Mouse (Mus musculus): ENCODE measurements at regions not wholly inside any gene's neighbourhood (a gene's known extent, or its start where the extent isn't known, plus 50 kb on each side); places are given as distances from the start of the nearest gene placed in this dataset.

DNA sequence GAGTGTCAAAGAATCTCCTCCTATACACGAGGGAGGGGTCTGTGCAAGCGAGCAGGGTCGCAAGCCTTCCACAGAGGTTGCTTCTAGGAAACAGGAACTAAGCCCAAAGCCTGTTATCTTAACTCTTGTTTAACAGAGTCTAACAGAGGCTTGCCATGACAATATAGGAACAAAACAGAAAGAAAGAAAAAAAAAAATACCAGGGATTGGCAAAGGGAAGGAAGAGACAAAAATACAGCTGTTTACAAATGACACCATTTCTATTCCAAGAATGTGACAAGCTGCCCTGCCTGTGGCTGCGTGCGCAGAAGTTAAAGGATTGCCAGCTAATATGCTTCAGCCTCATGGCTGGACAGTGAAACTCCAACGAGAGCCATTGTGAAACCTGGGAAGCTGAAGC, 173.8 kb upstream of the Ubr2 start:
- intact Hi-C loops (cut with DNase I), result no loop called here
- no peak for DNase-seq (ENCODE audit: extremely low spot score in 1 of 2, low spot score in 2 of 2)
- Histone ChIP-seq H3K27ac (no peak overlapping the region), H3K4me3 (no peak overlapping the region)
- no peak for TF ChIP-seq CTCF (IDR thresholded peaks at IDR 0.05)

DNA sequence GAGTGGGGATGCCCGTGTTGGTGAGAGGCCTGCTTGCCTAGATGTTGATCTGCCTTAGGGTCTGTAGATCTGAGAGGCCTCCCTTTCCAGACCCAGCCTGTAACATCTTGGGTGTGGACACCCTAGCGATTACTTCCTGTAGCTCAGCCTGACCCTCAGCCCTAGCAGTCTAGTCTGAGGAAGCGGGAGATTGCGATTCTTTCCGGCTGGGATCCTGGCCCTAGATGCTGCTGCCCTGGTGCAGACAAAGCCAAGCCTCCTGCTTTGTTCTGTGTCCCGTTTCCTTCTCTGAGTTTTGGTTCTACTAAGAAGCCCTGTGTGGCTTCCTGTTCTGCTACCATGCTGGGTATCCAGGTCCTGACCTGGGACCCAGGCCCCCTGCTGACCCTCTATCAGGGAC, 171.8 kb upstream of the Ubr2 start:
- Histone ChIP-seq H3K27ac (no peak overlapping the region; the same call in 1 of the 2 replicates), H3K4me3 (no peak overlapping the region)
- no peak for TF ChIP-seq CTCF (IDR thresholded peaks at IDR 0.05)
- DNase-seq (ENCODE audit: extremely low spot score in 1 of 2, low spot score in 2 of 2), result peak in 1 of 2 experiments; percentile 9
- intact Hi-C loops (cut with DNase I), result no loop called here

DNA sequence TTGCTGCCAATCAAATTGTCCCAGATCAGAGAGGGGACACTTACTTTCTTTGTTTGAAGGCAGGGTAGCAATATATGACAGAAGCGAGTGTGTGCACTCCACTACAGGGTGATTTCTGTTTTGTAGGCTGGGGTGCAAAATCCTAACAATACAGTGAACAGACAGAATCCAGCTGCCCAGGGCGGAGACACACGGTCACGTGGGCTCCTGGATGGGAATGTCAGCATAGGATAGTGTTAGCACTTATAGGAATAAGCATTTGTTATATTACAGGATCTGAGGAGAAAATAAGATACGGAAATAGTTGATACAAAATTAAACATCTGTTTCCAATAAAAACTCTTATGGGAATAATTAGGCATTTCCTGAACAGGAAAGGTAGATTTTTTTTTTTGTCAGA, 169.1 kb upstream of the Ubr2 start:
- H3K4me3 ChIP-seq, result no peak overlapping the region
- intact Hi-C loops (cut with DNase I), result loop anchor here (2.0 to 5.0 kb wide), 2 partner anchors 19 to 37 kb away; no protein-coding TSS in a partner anchor
- TF ChIP-seq CTCF (IDR thresholded peaks at IDR 0.05), result no peak
- H3K27ac ChIP-seq, result no peak overlapping the region
- no peak for DNase-seq (ENCODE audit: extremely low spot score in 1 of 2, low spot score in 2 of 2)

DNA sequence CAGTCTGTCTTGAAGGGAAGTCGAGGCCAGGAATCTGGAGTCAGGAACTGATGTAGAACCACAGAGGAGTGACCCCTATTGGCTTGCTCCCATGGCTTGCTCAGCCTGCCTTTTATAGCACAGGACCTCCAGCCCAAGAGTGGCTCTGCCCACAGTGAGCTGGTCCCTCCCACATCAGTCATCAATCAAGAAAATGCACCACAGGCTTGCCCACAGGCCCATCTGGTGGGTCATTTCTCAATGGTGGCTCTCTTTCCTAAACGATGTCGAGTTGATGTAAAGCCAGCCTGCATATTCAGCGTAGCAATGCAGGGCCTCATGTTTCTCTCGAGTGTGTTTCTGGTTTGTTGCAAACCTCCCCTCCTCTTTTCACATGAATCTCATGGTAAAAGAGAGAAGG, 168.3 kb upstream of the Ubr2 start:
- TF ChIP-seq CTCF (IDR thresholded peaks at IDR 0.05), result no peak
- no peak overlapping the region; the same call in 1 of the 2 replicates for H3K27ac ChIP-seq
- intact Hi-C loops (cut with DNase I), result loop anchor here (2.0 to 5.0 kb wide), 2 partner anchors 20 to 36 kb away; no protein-coding TSS in a partner anchor
- DNase-seq (ENCODE audit: extremely low spot score in 1 of 2, low spot score in 2 of 2), result no peak
- H3K4me3 ChIP-seq, result no peak overlapping the region

DNA sequence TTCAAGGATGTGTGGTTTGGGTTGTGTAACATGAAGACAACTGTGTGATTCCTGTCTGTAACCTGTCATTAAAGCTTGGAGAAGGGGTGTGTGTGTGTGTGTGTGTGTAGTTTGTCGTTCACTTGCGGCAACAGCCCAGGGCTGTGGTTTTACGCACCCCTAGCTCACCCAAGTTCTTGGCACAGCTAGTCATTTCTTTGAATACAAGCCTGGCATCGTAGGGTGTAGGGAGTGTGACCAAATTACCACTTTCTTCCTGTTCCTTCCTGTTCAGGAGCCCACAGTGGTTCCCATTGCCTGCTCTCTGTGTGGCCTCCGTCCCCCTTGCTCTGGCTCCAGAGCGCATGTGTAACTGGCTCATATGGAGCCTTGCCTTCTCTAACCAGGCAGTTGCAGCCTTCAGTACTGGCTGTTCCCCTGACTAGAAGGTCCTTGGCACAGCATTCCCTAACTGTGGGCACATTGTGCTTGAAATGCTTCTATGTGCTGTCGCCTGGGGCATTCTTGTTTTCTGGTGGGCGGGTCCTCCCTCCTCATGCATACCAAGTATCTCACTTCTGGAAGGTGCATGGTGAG, 167.4 kb upstream of the Ubr2 start:
- TF ChIP-seq CTCF (IDR thresholded peaks at IDR 0.05), result no peak
- H3K27ac ChIP-seq, result peak overlapping the region; percentile 11
- H3K4me3 ChIP-seq, result no peak overlapping the region
- intact Hi-C loops (cut with DNase I), result loop anchor here (2.0 to 5.0 kb wide), 2 partner anchors 21 to 35 kb away; no protein-coding TSS in a partner anchor
- DNase-seq (ENCODE audit: extremely low spot score in 1 of 2, low spot score in 2 of 2), result no peak

DNA sequence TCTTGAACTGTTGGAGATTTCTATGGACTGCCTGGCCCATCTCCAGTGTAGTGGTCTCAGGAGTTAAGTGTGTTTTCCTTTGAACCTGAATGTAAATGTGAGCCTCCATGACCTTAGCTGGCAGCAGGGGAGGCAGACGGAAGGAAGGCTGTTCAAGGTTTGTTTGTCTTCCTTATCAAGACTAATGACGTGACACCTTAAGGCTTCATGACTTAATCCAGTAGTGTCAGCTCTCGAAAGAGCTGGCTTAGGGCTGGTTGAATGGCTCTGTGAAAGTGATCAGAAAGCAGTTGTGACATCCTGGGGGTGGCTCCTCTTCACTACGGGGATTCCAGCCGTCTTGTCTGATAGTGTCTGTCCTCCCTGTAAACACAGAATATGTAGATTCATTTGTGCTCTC, 166.0 kb upstream of the Ubr2 start:
- DNase-seq (ENCODE audit: extremely low spot score in 1 of 2, low spot score in 2 of 2), result no peak
- no peak overlapping the region for H3K4me3 ChIP-seq
- intact Hi-C loops (cut with DNase I), result loop anchor here (5.0 kb wide), 1 partner anchor 34 kb away; no protein-coding TSS in a partner anchor
- no peak overlapping the region for H3K27ac ChIP-seq
- TF ChIP-seq CTCF (IDR thresholded peaks at IDR 0.05), result no peak

DNA sequence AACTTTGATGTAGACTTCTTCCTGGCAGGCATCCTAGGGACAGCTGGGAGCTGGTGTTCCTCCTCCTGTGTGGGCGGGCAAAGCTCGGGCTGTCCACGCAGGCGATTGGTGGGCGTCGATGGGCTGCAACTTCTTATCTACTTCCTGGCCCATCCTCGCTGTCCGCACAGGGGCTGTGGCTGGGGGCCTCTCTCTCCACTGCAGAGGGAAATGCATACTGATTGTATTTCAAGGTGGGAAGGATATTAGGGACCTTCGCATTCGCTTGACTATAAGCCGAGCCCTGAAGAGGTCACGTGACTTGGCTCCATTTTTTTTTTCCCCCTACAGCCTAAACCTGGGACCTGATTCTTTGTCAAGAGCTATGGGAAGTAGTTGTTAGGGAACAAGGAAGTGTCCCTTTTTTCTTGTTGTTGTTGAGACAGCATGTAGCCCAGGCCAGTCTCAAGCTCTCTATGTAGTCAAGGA, 164.4 kb upstream of the Ubr2 start:
- Histone ChIP-seq H3K27ac (peak overlapping the region; percentile 32; the same call in 1 of the 2 replicates), H3K4me3 (peak overlapping the region; percentile 24)
- DNase-seq (ENCODE audit: extremely low spot score in 1 of 2, low spot score in 2 of 2), result peak; percentile 60 to 71
- intact Hi-C loops (cut with DNase I), result loop anchor here (5.0 kb wide), 1 partner anchor 32 kb away; no protein-coding TSS in a partner anchor
- TF ChIP-seq CTCF (IDR thresholded peaks at IDR 0.05), result no peak

DNA sequence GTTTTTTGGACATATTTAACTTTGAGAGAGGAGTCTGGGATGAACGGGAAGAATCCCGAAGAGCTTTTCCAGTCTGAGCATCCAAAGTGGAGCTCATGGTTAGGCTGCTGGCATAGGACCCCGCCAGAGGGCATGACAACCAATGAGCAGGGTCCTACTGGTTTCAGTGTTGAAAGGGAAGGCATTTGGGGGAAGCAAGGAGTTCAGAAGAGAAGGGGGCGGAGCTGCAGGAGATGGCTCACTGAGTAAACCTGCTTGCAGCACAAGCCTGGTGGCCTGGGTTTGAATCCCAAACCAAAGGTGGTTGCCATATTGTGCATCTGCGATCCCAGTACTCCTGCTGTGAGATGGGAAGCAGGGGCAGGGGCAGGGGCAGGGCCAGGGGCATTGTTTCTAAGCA, 161.4 kb upstream of the Ubr2 start:
- no peak for TF ChIP-seq CTCF (IDR thresholded peaks at IDR 0.05)
- no peak for DNase-seq (ENCODE audit: extremely low spot score in 1 of 2, low spot score in 2 of 2)
- Histone ChIP-seq H3K27ac (no peak overlapping the region), H3K4me3 (no peak overlapping the region)
- intact Hi-C loops (cut with DNase I), result no loop called here

DNA sequence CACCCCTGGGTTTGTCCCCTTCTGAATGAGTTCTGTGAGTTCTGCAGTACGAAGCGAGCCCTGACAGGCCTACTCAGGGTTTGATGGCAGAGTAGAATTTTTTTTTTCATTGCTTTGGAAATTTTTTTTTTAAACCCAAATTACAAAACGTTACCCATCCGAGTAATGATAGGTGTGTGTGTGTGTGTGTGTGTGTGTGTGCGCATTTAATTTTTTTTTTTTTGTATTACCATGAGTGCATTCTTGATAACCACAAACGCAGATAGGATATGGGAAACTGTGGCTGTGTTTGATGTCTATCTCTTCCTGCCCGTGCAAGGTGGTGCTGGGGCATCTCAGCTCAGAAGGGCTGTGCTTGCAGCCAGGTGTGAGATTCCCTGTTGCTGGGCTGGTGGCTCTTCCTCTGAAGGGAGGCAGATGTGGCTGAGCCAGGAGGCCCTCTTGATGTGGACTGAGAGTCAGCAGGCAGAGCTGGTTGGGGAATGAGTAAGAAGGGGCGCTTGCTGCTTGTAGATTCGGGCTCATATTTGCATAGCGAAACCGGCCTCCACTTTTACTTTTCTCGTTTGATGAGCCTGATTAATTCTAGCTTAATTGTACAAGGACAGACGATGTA, 160.7 kb upstream of the Ubr2 start:
- intact Hi-C loops (cut with DNase I), result no loop called here
- H3K27ac ChIP-seq, result no peak overlapping the region
- no peak for TF ChIP-seq CTCF (IDR thresholded peaks at IDR 0.05)
- no peak overlapping the region for H3K4me3 ChIP-seq
- DNase-seq (ENCODE audit: extremely low spot score in 1 of 2, low spot score in 2 of 2), result no peak

DNA sequence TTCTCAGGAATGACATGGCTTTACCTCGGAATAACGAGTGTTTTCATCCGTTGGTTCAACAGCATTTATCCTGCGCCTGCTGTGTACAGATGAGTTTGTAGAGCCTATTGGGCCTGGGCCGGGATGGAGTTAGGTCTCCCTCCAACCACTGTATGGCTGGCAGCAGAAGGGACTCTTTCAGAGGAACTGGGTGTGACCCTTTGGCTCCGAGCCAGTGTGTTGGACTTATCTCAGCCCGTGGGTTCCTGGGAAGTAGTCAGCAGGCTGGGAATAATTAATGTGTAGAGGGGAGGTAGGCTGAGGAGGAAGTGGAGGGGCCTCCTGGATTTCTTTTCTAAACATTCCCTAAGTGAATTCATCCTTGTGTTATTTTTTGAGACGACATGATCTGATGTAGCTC, 157.7 kb upstream of the Ubr2 start:
- no peak overlapping the region; the same call in 1 of the 2 replicates for H3K27ac ChIP-seq
- intact Hi-C loops (cut with DNase I), result no loop called here
- H3K4me3 ChIP-seq, result no peak overlapping the region
- DNase-seq (ENCODE audit: extremely low spot score in 1 of 2, low spot score in 2 of 2), result no peak
- TF ChIP-seq CTCF (IDR thresholded peaks at IDR 0.05), result no peak

DNA sequence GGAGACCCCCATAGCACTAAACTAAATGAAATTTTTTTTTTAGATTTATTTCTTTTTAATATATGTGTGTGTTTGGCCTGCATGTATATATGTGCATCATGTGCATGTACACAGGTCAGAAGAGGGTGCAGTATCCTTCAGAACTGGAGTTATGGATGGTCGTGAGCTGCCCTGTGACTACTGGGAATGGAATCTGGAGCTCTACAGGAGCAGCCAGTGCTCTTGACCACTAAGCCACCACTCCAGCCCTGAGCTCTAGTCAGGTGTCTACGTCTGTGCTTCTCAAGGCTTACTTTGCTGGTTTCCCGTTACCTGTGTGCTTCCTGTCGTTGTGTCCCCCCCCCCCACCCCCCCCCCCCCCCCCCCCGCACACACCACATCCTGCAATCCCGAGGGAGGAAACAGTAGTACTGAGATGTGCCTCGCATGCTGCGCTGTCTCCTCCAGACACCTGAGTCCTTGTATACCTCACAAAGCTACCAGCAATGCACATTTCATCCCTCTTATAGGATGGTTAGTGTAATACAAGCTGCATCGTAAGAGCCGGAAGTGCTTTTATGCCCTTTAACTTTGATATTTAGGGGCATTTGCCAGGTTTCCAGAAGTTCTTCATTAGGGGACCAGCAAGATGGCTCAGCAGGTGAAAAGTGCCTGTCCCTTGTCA, 153.5 kb upstream of the Ubr2 start:
- intact Hi-C loops (cut with DNase I), result no loop called here
- DNase-seq (ENCODE audit: extremely low spot score in 1 of 2, low spot score in 2 of 2), result no peak
- no peak for TF ChIP-seq CTCF (IDR thresholded peaks at IDR 0.05)
- Histone ChIP-seq H3K4me3 (no peak overlapping the region), H3K27ac (no peak overlapping the region)

DNA sequence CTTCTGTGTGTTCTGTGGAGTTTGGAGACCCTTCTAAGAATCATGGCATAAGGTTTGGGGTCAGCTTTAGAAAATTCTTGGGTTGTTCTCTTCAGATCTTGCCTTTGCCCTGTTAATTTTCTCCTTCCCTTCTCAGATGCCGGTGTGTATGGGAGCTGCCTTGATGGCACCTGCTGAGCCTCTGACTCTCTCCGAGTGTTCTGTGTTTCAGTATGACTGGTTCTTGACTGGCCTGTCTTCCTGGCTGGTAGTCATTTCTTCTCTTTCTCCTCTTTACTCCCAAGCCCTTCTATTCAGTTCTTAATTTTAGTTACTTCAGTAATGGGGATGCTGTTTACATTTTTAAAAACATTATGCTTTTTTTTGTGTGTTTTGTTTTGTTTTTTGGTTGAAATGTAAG, 152.1 kb upstream of the Ubr2 start:
- intact Hi-C loops (cut with DNase I), result no loop called here

More for the DNA sequence above, 152.1 kb upstream of the Ubr2 start:
- TF ChIP-seq CTCF (IDR thresholded peaks at IDR 0.05), result no peak
- Histone ChIP-seq H3K27ac (0 out of 2 replicates have a peak overlapping the region, but pooled peaks have one; percentile 8), H3K4me3 (no peak overlapping the region)
- DNase-seq (ENCODE audit: extremely low spot score in 1 of 2, low spot score in 2 of 2), result no peak

All from left cerebral cortex, adult 2 months (tissue).